Mouse (Mus musculus): ENCODE measurements at regions not wholly inside any gene's neighbourhood (a gene's known extent, or its start where the extent isn't known, plus 50 kb on each side); places are given as distances from the start of the nearest gene placed in this dataset.

DNA sequence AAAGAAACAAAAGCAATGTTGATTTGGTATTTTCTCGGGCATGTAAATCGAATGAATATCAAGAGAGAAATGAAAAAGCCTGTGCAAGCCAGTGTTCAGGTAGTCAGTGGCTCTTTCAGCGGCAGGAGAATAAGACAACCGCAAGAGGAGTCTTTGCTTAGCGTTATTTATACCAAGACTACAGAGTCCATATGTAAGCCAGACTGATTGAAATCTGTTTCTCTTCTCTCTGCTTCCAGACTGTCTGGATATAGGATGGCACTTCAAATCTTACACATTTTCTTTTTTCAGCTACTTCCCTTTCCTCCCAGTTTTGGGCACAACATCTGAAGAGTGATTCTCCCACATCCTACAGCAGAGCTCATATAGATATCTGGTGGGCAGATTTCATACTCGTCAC lies 105.9 kb upstream of the Tmco5 start:
- H3K4me2 ChIP-seq (replicated peaks; ENCODE audit: low read depth, low read length) = no peak overlapping the region
- no peaks in the 10 kb centered on the region for H3K4me1 ChIP-seq (ENCODE audit: control insufficient read depth, insufficient read depth, low read length)
- H3K27ac ChIP-seq (ENCODE audit: low read length) = no peak overlapping the region

DNA sequence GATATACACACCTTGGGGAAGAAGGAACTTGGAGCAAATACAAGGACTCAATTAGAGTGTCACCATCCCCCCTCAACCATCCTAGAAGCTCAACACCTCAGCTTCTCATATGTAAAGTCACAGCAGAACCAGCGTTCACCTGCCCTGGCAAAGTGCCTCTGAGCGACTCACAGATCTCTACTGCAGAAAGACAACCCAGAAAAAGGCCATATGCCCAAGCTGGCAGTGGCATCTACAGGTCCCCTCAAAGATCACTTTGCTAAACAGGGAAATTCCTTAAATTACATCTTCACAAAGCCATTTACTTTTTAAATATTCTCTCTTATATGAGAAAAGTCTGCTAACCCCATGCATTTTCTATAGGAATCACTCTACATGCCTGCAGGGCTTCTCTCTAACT lies 78.3 kb upstream of the Tmco5 start:
- 81% methylated on average over 2 of the region's 2 CpGs for WGBS
- Histone ChIP-seq H3K4me3 (ENCODE audit: low read depth, low read length) (no peak overlapping the region), H3K36me3 (ENCODE audit: control insufficient read depth, insufficient read depth, low read length) (no peaks in the 10 kb centered on the region), H3K27me3 (ENCODE audit: control insufficient read depth, insufficient read depth, low read length) (no peaks in the 10 kb centered on the region), H3K9ac (replicated peaks; ENCODE audit: low read depth, low read length) (no peak overlapping the region), H3K4me1 (ENCODE audit: control insufficient read depth, insufficient read depth, low read length) (no peaks in the 10 kb centered on the region), H3K27ac (ENCODE audit: low read length) (no peak overlapping the region), H3K4me2 (replicated peaks; ENCODE audit: low read depth, low read length) (no peak overlapping the region), H3K9me3 (ENCODE audit: control insufficient read depth, low read depth, low read length) (no peaks in the 10 kb centered on the region)
- no peak for ATAC-seq (ENCODE audit: insufficient number of reproducible peaks, insufficient read depth, low FRiP score, low read depth)

More for the DNA sequence above, 105.9 kb upstream of the Tmco5 start:
- no peaks in the 10 kb centered on the region for H3K36me3 ChIP-seq (ENCODE audit: control insufficient read depth, insufficient read depth, low read length)
- WGBS = 84% methylated on average over 6 of the region's 6 CpGs
- H3K4me3 ChIP-seq (ENCODE audit: low read depth, low read length) = no peak overlapping the region
- no peaks in the 10 kb centered on the region for H3K9me3 ChIP-seq (ENCODE audit: control insufficient read depth, low read depth, low read length)
- no peaks in the 10 kb centered on the region for H3K27me3 ChIP-seq (ENCODE audit: control insufficient read depth, insufficient read depth, low read length)
- no peak for ATAC-seq (ENCODE audit: insufficient number of reproducible peaks, insufficient read depth, low FRiP score, low read depth)
- H3K9ac ChIP-seq (replicated peaks; ENCODE audit: low read depth, low read length) = no peak overlapping the region

DNA sequence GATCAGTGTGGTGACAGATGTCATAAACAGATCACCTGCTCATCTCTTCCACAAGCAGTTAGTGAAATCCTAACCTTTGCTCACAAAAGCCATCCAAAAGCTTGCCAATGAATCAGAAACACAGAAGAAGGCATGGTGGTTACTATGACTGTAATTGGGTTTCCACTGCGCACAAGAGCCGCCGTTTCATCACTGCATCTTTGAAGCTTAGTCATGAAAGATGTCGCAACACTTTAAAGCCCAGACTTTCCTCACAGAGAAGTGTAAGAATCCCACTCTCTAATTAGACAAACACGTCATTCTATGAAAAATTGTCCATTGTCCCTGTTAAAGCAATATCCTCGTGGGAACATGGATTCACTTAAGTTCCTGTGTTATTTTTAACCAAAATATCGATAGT lies 76.9 kb upstream of the Tmco5 start:
- Histone ChIP-seq H3K4me1 (ENCODE audit: control insufficient read depth, insufficient read depth, low read length) (no peaks in the 10 kb centered on the region), H3K36me3 (ENCODE audit: control insufficient read depth, insufficient read depth, low read length) (no peaks in the 10 kb centered on the region), H3K9ac (replicated peaks; ENCODE audit: low read depth, low read length) (no peak overlapping the region), H3K4me3 (ENCODE audit: low read depth, low read length) (no peak overlapping the region), H3K4me2 (replicated peaks; ENCODE audit: low read depth, low read length) (no peak overlapping the region), H3K9me3 (ENCODE audit: control insufficient read depth, low read depth, low read length) (no peaks in the 10 kb centered on the region), H3K27me3 (ENCODE audit: control insufficient read depth, insufficient read depth, low read length) (no peaks in the 10 kb centered on the region), H3K27ac (ENCODE audit: low read length) (no peak overlapping the region)
- WGBS = 82% methylated on average over 7 of the region's 7 CpGs
- ATAC-seq (ENCODE audit: insufficient number of reproducible peaks, insufficient read depth, low FRiP score, low read depth) = no peak

DNA sequence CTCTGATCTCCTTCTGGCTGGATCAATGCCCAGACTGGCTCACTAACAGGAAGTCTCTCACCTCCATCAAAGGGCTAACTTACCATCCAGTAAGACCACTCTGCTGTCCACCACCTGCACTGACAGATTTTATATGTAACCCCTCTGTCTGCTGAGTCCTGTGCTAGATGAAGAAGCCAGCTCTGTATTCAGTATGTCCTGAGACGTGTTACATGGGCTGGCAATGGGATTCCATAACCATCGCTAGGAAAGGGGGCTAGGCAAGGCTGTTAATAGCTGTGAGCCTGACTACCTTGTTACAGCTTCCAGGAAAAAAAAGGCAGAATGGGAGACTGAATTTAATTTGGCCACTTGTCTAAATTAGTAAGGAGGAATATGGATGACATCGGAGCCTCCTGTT lies 71.3 kb upstream of the Tmco5 start:
- Histone ChIP-seq H3K9me3 (ENCODE audit: control insufficient read depth, low read depth, low read length) (no peaks in the 10 kb centered on the region), H3K4me3 (ENCODE audit: low read depth, low read length) (no peak overlapping the region), H3K9ac (replicated peaks; ENCODE audit: low read depth, low read length) (no peak overlapping the region), H3K4me1 (ENCODE audit: control insufficient read depth, insufficient read depth, low read length) (no peaks in the 10 kb centered on the region), H3K4me2 (replicated peaks; ENCODE audit: low read depth, low read length) (no peak overlapping the region), H3K27me3 (ENCODE audit: control insufficient read depth, insufficient read depth, low read length) (no peaks in the 10 kb centered on the region), H3K27ac (ENCODE audit: low read length) (no peak overlapping the region), H3K36me3 (ENCODE audit: control insufficient read depth, insufficient read depth, low read length) (no peaks in the 10 kb centered on the region)
- WGBS = 84% methylated on average over 3 of the region's 3 CpGs
- ATAC-seq (ENCODE audit: insufficient number of reproducible peaks, insufficient read depth, low FRiP score, low read depth) = no peak

DNA sequence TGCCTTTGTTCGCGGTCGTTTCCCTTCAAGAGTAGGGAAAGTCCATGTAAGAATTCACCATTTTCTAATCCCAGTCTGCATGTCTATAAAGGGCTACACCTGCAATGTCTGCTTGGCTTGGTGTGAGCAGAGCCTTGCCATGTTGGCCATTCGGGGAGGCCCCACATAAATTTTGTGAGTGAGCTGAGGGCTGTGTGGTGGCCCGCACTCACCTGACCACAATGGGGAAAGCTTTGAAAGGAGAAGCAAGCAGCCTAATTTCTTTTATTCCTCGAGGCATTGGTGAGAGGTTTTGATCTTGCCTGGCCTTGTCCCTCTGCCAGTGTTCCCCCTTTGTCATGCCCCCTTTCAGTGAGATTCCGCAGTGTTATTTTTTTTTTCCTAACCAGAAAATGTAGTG lies 70.9 kb upstream of the Tmco5 start:
- H3K4me1 ChIP-seq (ENCODE audit: control insufficient read depth, insufficient read depth, low read length) = peaks cover 1% of the 10 kb centered on the region; the same call in 1 of the 2 replicates
- no peak overlapping the region for H3K27ac ChIP-seq (ENCODE audit: low read length)
- no peak for ATAC-seq (ENCODE audit: insufficient number of reproducible peaks, insufficient read depth, low FRiP score, low read depth)
- H3K4me2 ChIP-seq (replicated peaks; ENCODE audit: low read depth, low read length) = no peak overlapping the region
- no peaks in the 10 kb centered on the region for H3K27me3 ChIP-seq (ENCODE audit: control insufficient read depth, insufficient read depth, low read length)
- no peak overlapping the region for H3K4me3 ChIP-seq (ENCODE audit: low read depth, low read length)
- no peaks in the 10 kb centered on the region for H3K9me3 ChIP-seq (ENCODE audit: control insufficient read depth, low read depth, low read length)
- 81% methylated on average over 7 of the region's 7 CpGs for WGBS
- H3K9ac ChIP-seq (replicated peaks; ENCODE audit: low read depth, low read length) = no peak overlapping the region
- no peaks in the 10 kb centered on the region for H3K36me3 ChIP-seq (ENCODE audit: control insufficient read depth, insufficient read depth, low read length)

DNA sequence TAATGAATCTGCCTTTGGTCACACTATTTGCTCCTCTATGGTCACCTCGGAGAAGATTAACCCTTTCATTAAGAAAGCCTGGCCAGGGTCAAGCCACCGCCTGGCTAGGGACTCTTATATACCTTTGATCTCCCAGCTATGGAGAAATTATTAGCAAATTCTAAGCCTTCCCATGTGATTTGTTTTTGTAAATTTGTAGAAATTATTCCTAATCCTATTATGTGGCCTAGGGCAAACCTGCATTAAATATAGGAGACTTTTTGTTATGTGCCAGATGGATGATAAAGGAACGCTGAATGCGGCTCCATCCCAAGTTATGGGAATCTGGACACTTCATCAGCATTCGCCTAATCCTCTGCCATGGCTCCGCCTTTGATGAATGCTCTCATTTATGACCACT lies 70.4 kb upstream of the Tmco5 start:
- ATAC-seq (ENCODE audit: insufficient number of reproducible peaks, insufficient read depth, low FRiP score, low read depth) = no peak
- Histone ChIP-seq H3K27ac (ENCODE audit: low read length) (no peak overlapping the region), H3K27me3 (ENCODE audit: control insufficient read depth, insufficient read depth, low read length) (no peaks in the 10 kb centered on the region), H3K4me1 (ENCODE audit: control insufficient read depth, insufficient read depth, low read length) (peaks cover 3% of the 10 kb centered on the region), H3K9me3 (ENCODE audit: control insufficient read depth, low read depth, low read length) (no peaks in the 10 kb centered on the region), H3K4me2 (replicated peaks; ENCODE audit: low read depth, low read length) (no peak overlapping the region), H3K36me3 (ENCODE audit: control insufficient read depth, insufficient read depth, low read length) (no peaks in the 10 kb centered on the region), H3K4me3 (ENCODE audit: low read depth, low read length) (no peak overlapping the region), H3K9ac (replicated peaks; ENCODE audit: low read depth, low read length) (no peak overlapping the region)
- WGBS = 88% methylated on average over 6 of the region's 6 CpGs

DNA sequence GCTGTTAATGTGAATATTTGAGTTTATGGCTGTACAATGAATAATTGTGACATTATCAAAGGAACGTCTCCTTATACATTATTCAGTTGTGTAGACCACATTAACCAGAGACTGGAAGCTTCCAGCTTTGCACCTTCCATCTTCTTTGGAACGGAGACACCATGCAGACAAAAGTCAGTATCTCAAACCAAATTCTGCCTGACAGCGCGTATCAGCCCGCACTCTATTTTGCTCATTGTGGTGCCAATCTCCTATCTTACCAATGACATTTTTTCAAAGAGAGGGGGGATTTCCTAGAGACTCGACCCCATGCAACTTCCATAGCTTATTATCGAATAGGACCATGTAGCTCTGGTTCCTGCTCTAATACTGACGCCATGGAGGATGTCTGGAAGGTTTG lies 69.9 kb upstream of the Tmco5 start:
- ATAC-seq (ENCODE audit: insufficient number of reproducible peaks, insufficient read depth, low FRiP score, low read depth) = no peak
- 90% methylated on average over 8 of the region's 8 CpGs for WGBS

DNA sequence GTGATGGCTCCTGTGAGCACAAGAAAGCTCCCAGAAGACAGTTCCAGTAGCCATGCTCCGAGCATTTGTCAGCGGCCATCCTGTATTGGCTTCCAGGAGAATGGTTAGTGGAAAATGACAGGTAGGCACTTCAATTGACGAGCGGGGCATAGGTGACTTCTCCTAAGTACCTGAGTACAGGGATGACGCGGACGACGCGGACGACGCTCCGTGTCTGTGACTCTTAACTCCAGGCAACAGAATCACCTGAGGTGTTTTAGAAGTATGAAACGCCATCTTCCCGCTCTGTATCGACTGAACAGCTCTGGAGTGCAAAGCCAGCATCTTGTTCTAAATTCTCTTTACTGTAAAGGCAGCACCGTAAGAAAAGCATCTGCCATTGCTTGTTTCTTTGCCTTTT lies 68.4 kb upstream of the Tmco5 start:
- Histone ChIP-seq H3K4me2 (replicated peaks; ENCODE audit: low read depth, low read length) (no peak overlapping the region), H3K4me1 (ENCODE audit: control insufficient read depth, insufficient read depth, low read length) (peaks cover 12% of the 10 kb centered on the region), H3K4me3 (ENCODE audit: low read depth, low read length) (no peak overlapping the region), H3K36me3 (ENCODE audit: control insufficient read depth, insufficient read depth, low read length) (no peaks in the 10 kb centered on the region), H3K9me3 (ENCODE audit: control insufficient read depth, low read depth, low read length) (no peaks in the 10 kb centered on the region), H3K9ac (replicated peaks; ENCODE audit: low read depth, low read length) (no peak overlapping the region), H3K27me3 (ENCODE audit: control insufficient read depth, insufficient read depth, low read length) (no peaks in the 10 kb centered on the region), H3K27ac (ENCODE audit: low read length) (no peak overlapping the region)
- ATAC-seq (ENCODE audit: insufficient number of reproducible peaks, insufficient read depth, low FRiP score, low read depth) = no peak
- WGBS = 93% methylated on average over 16 of the region's 16 CpGs

More for the DNA sequence above, 69.9 kb upstream of the Tmco5 start:
- no peak overlapping the region for H3K4me3 ChIP-seq (ENCODE audit: low read depth, low read length)
- peaks cover 8% of the 10 kb centered on the region for H3K4me1 ChIP-seq (ENCODE audit: control insufficient read depth, insufficient read depth, low read length)
- H3K27me3 ChIP-seq (ENCODE audit: control insufficient read depth, insufficient read depth, low read length) = no peaks in the 10 kb centered on the region
- no peak overlapping the region for H3K27ac ChIP-seq (ENCODE audit: low read length)
- H3K36me3 ChIP-seq (ENCODE audit: control insufficient read depth, insufficient read depth, low read length) = no peaks in the 10 kb centered on the region
- H3K9ac ChIP-seq (replicated peaks; ENCODE audit: low read depth, low read length) = no peak overlapping the region
- H3K9me3 ChIP-seq (ENCODE audit: control insufficient read depth, low read depth, low read length) = no peaks in the 10 kb centered on the region
- no peak overlapping the region for H3K4me2 ChIP-seq (replicated peaks; ENCODE audit: low read depth, low read length)

DNA sequence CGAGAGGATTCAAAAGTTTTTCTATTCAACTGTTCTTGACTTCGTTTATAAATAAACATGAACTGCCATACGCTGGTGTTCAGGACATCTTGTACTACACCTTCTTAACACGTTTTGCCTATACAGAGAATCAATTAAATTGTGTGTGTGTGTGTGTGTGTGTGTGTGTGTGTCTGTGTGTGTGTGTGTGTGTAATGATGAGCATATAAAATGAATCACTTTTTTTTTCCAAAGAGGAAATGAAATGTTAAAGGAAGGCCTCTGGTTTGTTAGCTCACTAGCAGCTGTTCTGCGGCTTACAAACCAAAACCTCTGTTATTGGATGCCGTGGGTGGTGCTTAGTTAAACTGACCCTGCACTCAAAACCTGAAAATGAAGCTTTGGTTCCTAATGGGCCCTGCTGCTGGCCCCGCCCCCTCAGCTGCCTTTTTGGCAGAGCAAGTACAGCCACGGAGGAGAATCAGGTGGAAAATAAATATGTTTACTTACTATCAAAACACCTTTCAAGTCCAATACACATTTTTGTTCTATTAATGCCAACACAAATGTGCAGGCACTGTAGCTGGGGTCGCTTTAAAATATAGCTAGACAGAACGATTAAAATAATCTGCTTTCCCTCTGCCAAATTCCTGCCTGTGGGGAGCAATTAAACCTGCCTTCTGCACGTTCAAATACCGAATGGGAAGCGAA lies 65.5 kb upstream of the Tmco5 start:
- H3K27me3 ChIP-seq (ENCODE audit: control insufficient read depth, insufficient read depth, low read length) = no peaks in the 10 kb centered on the region
- no peak for ATAC-seq (ENCODE audit: insufficient number of reproducible peaks, insufficient read depth, low FRiP score, low read depth)
- 23% methylated on average over 13 of the region's 13 CpGs for WGBS
- H3K27ac ChIP-seq (ENCODE audit: low read length) = no peak overlapping the region
- no peak overlapping the region for H3K9ac ChIP-seq (replicated peaks; ENCODE audit: low read depth, low read length)
- H3K4me3 ChIP-seq (ENCODE audit: low read depth, low read length) = no peak overlapping the region
- peaks cover 12% of the 10 kb centered on the region for H3K4me1 ChIP-seq (ENCODE audit: control insufficient read depth, insufficient read depth, low read length)
- H3K4me2 ChIP-seq (replicated peaks; ENCODE audit: low read depth, low read length) = 0 out of 2 replicates have a peak overlapping the region, but pooled peaks have one; percentile 10
- H3K36me3 ChIP-seq (ENCODE audit: control insufficient read depth, insufficient read depth, low read length) = no peaks in the 10 kb centered on the region
- H3K9me3 ChIP-seq (ENCODE audit: control insufficient read depth, low read depth, low read length) = no peaks in the 10 kb centered on the region
